Comparison of ENCODE assay signal across 9 mouse cellular contexts in genomic region chr1:71651315-71651714, GRCm38 (mm10). TPM values are rescaled to one million over a fixed set of nuclear protein-coding genes. Genes with fewer than 3 reads are reported as not detected.
DNase-seq lines count a peak whose midpoint lies in the region; ATAC-seq and TF ChIP-seq lines count a peak whose summit lies in the region.
"Had no signal": no experiment of that assay in that cellular context is flagged by ENCODE, and none has a peak within 500 bp of the region (broad histone marks: within the 10 kb centered on the region; RNA-seq: fewer than 3 reads in every experiment).

No protein-coding gene starts in this region.

- H3K27me3 ChIP-seq in lung, embryonic 15.5 days: no peaks in the 10 kb centered on the region
- no peaks in the 10 kb centered on the region for H3K27me3 ChIP-seq in embryonic facial prominence, embryonic 15.5 days
- no peaks in the 10 kb centered on the region for H3K27me3 ChIP-seq in intestine, postnatal 0 days (replicated peaks; ENCODE audit: control insufficient read depth, insufficient read depth, low read length)
- peaks cover 13% of the 10 kb centered on the region for H3K27me3 ChIP-seq in small intestine, adult 2 months (ENCODE audit: control insufficient read depth, insufficient read depth, low read length)

- peak overlapping the region; percentile 93 for H3K4me2 ChIP-seq in lung, embryonic 15.5 days
- H3K4me2 ChIP-seq in embryonic facial prominence, embryonic 15.5 days (replicated peaks): peak overlapping the region; percentile 75
- peak overlapping the region; percentile 86 for H3K4me2 ChIP-seq in intestine, postnatal 0 days (replicated peaks; ENCODE audit: low read depth)

- H3K27ac ChIP-seq in lung, embryonic 15.5 days: 0 out of 2 replicates have a peak overlapping the region, but pooled peaks have one; percentile 13
- H3K27ac ChIP-seq in embryonic facial prominence, embryonic 15.5 days (replicated peaks): peak overlapping the region; percentile 22; the same call in 1 of the 2 replicates
- no peak overlapping the region for H3K27ac ChIP-seq in intestine, postnatal 0 days (ENCODE audit: low read depth, low read length)
- no peak overlapping the region for H3K27ac ChIP-seq in small intestine, adult 2 months (ENCODE audit: insufficient read depth, low read depth, low read length)

- no peaks in the 10 kb centered on the region for H3K9me3 ChIP-seq in lung, embryonic 15.5 days
- no peaks in the 10 kb centered on the region for H3K9me3 ChIP-seq in embryonic facial prominence, embryonic 15.5 days (replicated peaks)
- H3K9me3 ChIP-seq in intestine, postnatal 0 days (ENCODE audit: control insufficient read depth): no peaks in the 10 kb centered on the region

- TF ChIP-seq POLR2A in small intestine, adult 2 months (IDR thresholded peaks at IDR 0.05; ENCODE audit: low read depth, low read length): no peak

- H3K36me3 ChIP-seq in lung, embryonic 15.5 days: peaks cover 29% of the 10 kb centered on the region
- peaks cover 26% of the 10 kb centered on the region for H3K36me3 ChIP-seq in embryonic facial prominence, embryonic 15.5 days
- no peaks in the 10 kb centered on the region for H3K36me3 ChIP-seq in intestine, postnatal 0 days (ENCODE audit: control insufficient read depth, insufficient read depth)
- no peaks in the 10 kb centered on the region for H3K36me3 ChIP-seq in small intestine, adult 2 months (ENCODE audit: control insufficient read depth, insufficient read depth, low read length)

- ATAC-seq in lung, embryonic 15.5 days (ENCODE audit: borderline replicate concordance, extremely low read depth, low FRiP score, low TSS enrichment): no peak
- ATAC-seq in embryonic facial prominence, embryonic 15.5 days (ENCODE audit: insufficient number of reproducible peaks, low FRiP score, low TSS enrichment, low read depth): no peak
- no peak for ATAC-seq in intestine, postnatal 0 days
- ATAC-seq in monocyte, adult 5-6 weeks (replicated peaks; ENCODE audit: insufficient number of reproducible peaks, low FRiP score, low TSS enrichment, poor library complexity, severe bottlenecking): no peak

- DNase-seq in lung, postnatal 25 days (ENCODE audit: low spot score): no peak
- no peak for DNase-seq in layer of hippocampus, adult 8-10 months (ENCODE audit: low spot score in 2 of 2)
- DNase-seq in gastrocnemius, adult 18-20 months (ENCODE audit: low spot score): no peak
- DNase-seq: lung, adult 2 months had no signal

- peak overlapping the region; percentile 34; the same call in 1 of the 2 replicates for H3K9ac ChIP-seq in lung, embryonic 15.5 days
- peak overlapping the region; percentile 6; the same call in 1 of the 2 replicates for H3K9ac ChIP-seq in embryonic facial prominence, embryonic 15.5 days
- 0 out of 2 replicates have a peak overlapping the region, but pooled peaks have one; percentile 17 for H3K9ac ChIP-seq in intestine, postnatal 0 days (ENCODE audit: low read depth, low read length)

- peaks cover 20% of the 10 kb centered on the region for H3K4me1 ChIP-seq in lung, embryonic 15.5 days
- peaks cover 19% of the 10 kb centered on the region for H3K4me1 ChIP-seq in embryonic facial prominence, embryonic 15.5 days
- no peaks in the 10 kb centered on the region; the same call in 1 of the 2 replicates for H3K4me1 ChIP-seq in intestine, postnatal 0 days (replicated peaks; ENCODE audit: control insufficient read depth, insufficient read depth, low read length)
- peaks cover 6% of the 10 kb centered on the region for H3K4me1 ChIP-seq in small intestine, adult 2 months (ENCODE audit: control insufficient read depth, insufficient read depth, insufficient read length, low read length)

- 26% methylated on average over 9 of the region's 9 CpGs for WGBS in lung, embryonic 15.5 days
- 17% methylated on average over 9 of the region's 9 CpGs for WGBS in embryonic facial prominence, embryonic 15.5 days
- 20% methylated on average over 9 of the region's 9 CpGs for WGBS in intestine, postnatal 0 days
- WGBS in small intestine, adult 2 months: 28% methylated on average over 9 of the region's 9 CpGs

- TF ChIP-seq CTCF in intestine, postnatal 0 days (IDR thresholded peaks at IDR 0.05; ENCODE audit: low read depth): no peak
- no peak for TF ChIP-seq CTCF in small intestine, adult 2 months (IDR thresholded peaks at IDR 0.05; ENCODE audit: extremely low read depth, insufficient read length, insufficient replicate concordance, low read depth, low read length)

- H3K4me3 ChIP-seq in lung, embryonic 15.5 days: peak overlapping the region; percentile 70
- H3K4me3 ChIP-seq in embryonic facial prominence, embryonic 15.5 days (replicated peaks): peak overlapping the region; percentile 73
- peak overlapping the region; percentile 21 for H3K4me3 ChIP-seq in intestine, postnatal 0 days (ENCODE audit: low read depth, low read length)
- H3K4me3 ChIP-seq in small intestine, adult 2 months (ENCODE audit: low read depth, low read length): 0 out of 2 replicates have a peak overlapping the region, but pooled peaks have one; percentile 18

RNA-seq across cellular contexts. Expression of gene Fn1, which starts 1.7 kb away (rescaled TPM):
- 126 and 141 TPM in 2 replicates for polyA plus RNA-seq in lung, embryonic 15.5 days (2015; fragmentation: Nextera tagmentation; extraction: Ambion mirVana)
- polyA plus RNA-seq in embryonic facial prominence, embryonic 15.5 days (2015; fragmentation: Nextera tagmentation; extraction: Ambion mirVana): 183 and 197 TPM in 2 replicates
- polyA plus RNA-seq in intestine, postnatal 0 days (2015; fragmentation: Nextera tagmentation; extraction: Ambion mirVana): 38.3 and 43.1 TPM in 2 replicates
- 73.7 and 86.1 TPM in 2 replicates for polyA plus RNA-seq in small intestine, adult 2 months (2012; rRNA removed)
- 9.3 to 15.8 TPM (median 9.9 TPM) in 3 replicates for total RNA-seq in monocyte, adult 5-6 weeks (2017)
- total RNA-seq in layer of hippocampus, adult 8-10 months (2022): 10 to 100 TPM; 52.0 to 64.1 (median 54.0) TPM
- total RNA-seq in gastrocnemius, adult 18-20 months (2021): 10 to 100 TPM; 33.8 to 39.2 TPM

Comparison
In these comparisons a context has a peak if more than half of its experiments do, and no peak if none do; other contexts are left out.
1. H3K27ac ChIP-seq: peak in lung, embryonic 15.5 days (single experiment) and embryonic facial prominence, embryonic 15.5 days (single experiment); none in intestine, postnatal 0 days (single experiment) and small intestine, adult 2 months (single experiment).
2. H3K4me3 ChIP-seq: peak in every context shown above with its lines; median percentile 73 in embryonic facial prominence, embryonic 15.5 days; 70 in lung, embryonic 15.5 days; 21 in intestine, postnatal 0 days; 18 in small intestine, adult 2 months.
3. Peak in every context shown above with its lines, with median percentiles within 50 percentile points of each other: H3K4me2 ChIP-seq and H3K9ac ChIP-seq.